Mouse (Mus musculus) liver, adult 2 months (tissue): ENCODE results near the gene Terb1. TPM values are rescaled to one million over a fixed set of nuclear protein-coding genes. Genes with fewer than 3 reads are reported as not detected.
A peak's percentile ranks its signal among the peaks of the same experiment; 100 is the strongest.

Source experiments
- DNase-seq: peaks from one replicate; pipeline ENCODE4 v3.0.0-alpha.2; 2011; ENCODE audit warnings: low read depth, low spot score; ENCODE audit errors: extremely low read depth
- H3K27ac ChIP-seq: fragments of 200-500 bp; replicated peaks from 2 replicates; pipeline ENCODE4 v1.5.1; 2012; ENCODE audit warnings: low read depth, mild to moderate bottlenecking, control low read depth, inconsistent platforms, low read length; ENCODE audit not compliant: insufficient read depth
- H3K27me3 ChIP-seq: fragments of 200-500 bp; 2 replicates; pipeline ENCODE4 v1.6.1; 2012; ENCODE audit warnings: mild to moderate bottlenecking, moderate library complexity, low read length, inconsistent platforms; ENCODE audit not compliant: control insufficient read depth, insufficient read depth
- H3K36me3 ChIP-seq: fragments of 200-500 bp; 2 replicates; pipeline ENCODE4 v1.6.1; 2012; ENCODE audit warnings: low read length, inconsistent platforms; ENCODE audit not compliant: control insufficient read depth, insufficient read depth
- H3K4me1 ChIP-seq: fragments of 200-500 bp; 2 replicates; pipeline ENCODE4 v1.6.1; 2011; ENCODE audit warnings: low read length; ENCODE audit not compliant: control insufficient read depth, insufficient read depth
- H3K4me3 ChIP-seq: fragments of 200-500 bp; 2 replicates; pipeline ENCODE4 v1.5.1; 2011; ENCODE audit warnings: low read depth, mild to moderate bottlenecking, control low read depth, low read length, moderate library complexity; ENCODE audit not compliant: insufficient read depth
- H3K79me2 ChIP-seq: fragments of 200-500 bp; 2 replicates; pipeline ENCODE4 v1.6.1; 2012; ENCODE audit warnings: inconsistent platforms, mild to moderate bottlenecking, low read length, moderate library complexity; ENCODE audit not compliant: control insufficient read depth, insufficient read depth
- H3K9ac ChIP-seq: fragments of 200-500 bp; 2 replicates; pipeline ENCODE4 v1.6.1; 2012; ENCODE audit warnings: low read depth, mild to moderate bottlenecking, control low read depth, inconsistent platforms, low read length
- CTCF ChIP-seq: fragments of 200-500 bp; IDR thresholded peaks from 2 replicates; pipeline ENCODE4 v1.5.1; 2011; ENCODE audit warnings: low read depth, low read length, control low read depth
- POLR2A ChIP-seq: fragments of 200-500 bp; IDR thresholded peaks from 2 replicates; pipeline ENCODE4 v1.6.1; 2011; ENCODE audit warnings: low read length, control low read depth; ENCODE audit not compliant: insufficient read depth; ENCODE audit errors: extremely low read depth
- WGBS: fragments of 180-500 bp; shearing (Covaris S2); methylation state at CpG from one replicate; pipeline ENCODE4 v1.1.7; 2018; 5-methylcytosine and 5-hydroxymethylcytosine counted together
- polyA plus RNA-seq: library from polyadenylated mRNA; depleted of rRNA; stranded (reverse); fragments of >200 nt; gene quantifications from 2 replicates; pipeline ENCODE4 v1.2.3, GENCODE M21; 2012
- total RNA-seq: library from RNA; depleted of rRNA; stranded (reverse); fragments of >200 nt; gene quantifications from 2 replicates; pipeline ENCODE4 v1.2.3, GENCODE M21; 2014

Terb1 gene
- total and polyA plus RNA-seq, 2 experiments = not detected

GRCm38 (mm10) chr8:104446016-104446415 lies 63.7 kb downstream of the Terb1 start:
- Histone ChIP-seq H3K36me3 (no peaks in the 10 kb centered on the region), H3K79me2 (peaks cover 14% of the 10 kb centered on the region; the same call in 1 of the 2 replicates), H3K9ac (no peak overlapping the region), H3K27ac (no peak overlapping the region), H3K4me3 (no peak overlapping the region), H3K27me3 (no peaks in the 10 kb centered on the region), H3K4me1 (peaks cover 9% of the 10 kb centered on the region)
- DNase-seq = no peak
- 82% methylated on average over 3 of the region's 3 CpGs for WGBS
- TF ChIP-seq POLR2A = no peak

GRCm38 (mm10) chr8:104445248-104445647 lies 64.5 kb downstream of the Terb1 start:
- H3K9ac ChIP-seq = no peak overlapping the region
- H3K79me2 ChIP-seq = peaks cover 15% of the 10 kb centered on the region; the same call in 1 of the 2 replicates
- no peak overlapping the region for H3K4me3 ChIP-seq
- peaks cover 9% of the 10 kb centered on the region for H3K4me1 ChIP-seq
- DNase-seq = no peak
- 77% methylated on average over 6 of the region's 6 CpGs for WGBS
- TF ChIP-seq POLR2A (no peak), CTCF (no peak)
- H3K27me3 ChIP-seq = no peaks in the 10 kb centered on the region
- H3K36me3 ChIP-seq = no peaks in the 10 kb centered on the region
- no peak overlapping the region for H3K27ac ChIP-seq

GRCm38 (mm10) chr8:104443125-104443679 lies 66.5 kb downstream of the Terb1 start:
- H3K27me3 ChIP-seq = no peaks in the 10 kb centered on the region
- DNase-seq = no peak
- no peak overlapping the region for H3K27ac ChIP-seq
- peaks cover 9% of the 10 kb centered on the region for H3K4me1 ChIP-seq
- no peak for TF ChIP-seq CTCF
- TF ChIP-seq POLR2A = no peak
- peaks cover 11% of the 10 kb centered on the region; the same call in 1 of the 2 replicates for H3K36me3 ChIP-seq
- H3K79me2 ChIP-seq = peaks cover 15% of the 10 kb centered on the region; the same call in 1 of the 2 replicates
- no peak overlapping the region for H3K9ac ChIP-seq
- 60% methylated on average over 7 of the region's 7 CpGs for WGBS
- H3K4me3 ChIP-seq = no peak overlapping the region; the same call in 1 of the 2 replicates

- peak within 1 kb of the TSS; percentile 89 for H3K4me3 ChIP-seq
- H3K4me1 ChIP-seq = peaks cover 9% of the 10 kb centered on the region
- H3K27ac ChIP-seq = peak within 1 kb of the TSS; percentile 89
- peaks cover 15% of the 10 kb centered on the region; the same call in 1 of the 2 replicates for H3K79me2 ChIP-seq
- H3K9ac ChIP-seq = peak within 1 kb of the TSS; percentile 96
- 1% methylated on average over 75 of the region's 75 CpGs for WGBS
- peaks cover 11% of the 10 kb centered on the region; the same call in 1 of the 2 replicates for H3K36me3 ChIP-seq
- no peaks in the 10 kb centered on the region for H3K27me3 ChIP-seq
- TF ChIP-seq CTCF = peak; percentile 93
- TF ChIP-seq POLR2A = 0 out of 2 replicates have a peak, but pooled peaks have one; percentile 27
- peak; percentile 70 for DNase-seq
Measured at GRCm38 (mm10) chr8:104442299-104443124, 67.2 kb downstream of the Terb1 start, which contains the start of gene Dync1li2. Gene Dync1li2 (minus strand): TSS chr8:104443047.

GRCm38 (mm10) chr8:104441613-104442012 lies 68.1 kb downstream of the Terb1 start:
- Histone ChIP-seq H3K27me3 (no peaks in the 10 kb centered on the region), H3K36me3 (peaks cover 19% of the 10 kb centered on the region), H3K79me2 (peaks cover 15% of the 10 kb centered on the region; the same call in 1 of the 2 replicates), H3K4me1 (peaks cover 11% of the 10 kb centered on the region), H3K27ac (no peak overlapping the region), H3K4me3 (peak overlapping the region; percentile 89), H3K9ac (no peak overlapping the region; the same call in 1 of the 2 replicates)
- DNase-seq = no peak
- TF ChIP-seq CTCF (no peak), POLR2A (no peak)
- WGBS = 56% methylated on average over 7 of the region's 7 CpGs

GRCm38 (mm10) chr8:104439461-104439860 lies 70.2 kb downstream of the Terb1 start:
- Histone ChIP-seq H3K36me3 (peaks cover 26% of the 10 kb centered on the region), H3K9ac (no peak overlapping the region), H3K79me2 (peaks cover 17% of the 10 kb centered on the region; the same call in 1 of the 2 replicates), H3K4me1 (peaks cover 13% of the 10 kb centered on the region), H3K27me3 (no peaks in the 10 kb centered on the region), H3K27ac (no peak overlapping the region), H3K4me3 (no peak overlapping the region)
- 94% methylated on average over 8 of the region's 8 CpGs for WGBS
- no peak for TF ChIP-seq CTCF
- no peak for TF ChIP-seq POLR2A
- no peak for DNase-seq
